Mouse (Mus musculus): ENCODE results near the gene Rwdd2a. TPM values are rescaled to one million over a fixed set of nuclear protein-coding genes. Genes with fewer than 3 reads are reported as not detected.

The Rwdd2a gene
- polyA plus RNA-seq, 1 experiment, result not detected

DNA sequence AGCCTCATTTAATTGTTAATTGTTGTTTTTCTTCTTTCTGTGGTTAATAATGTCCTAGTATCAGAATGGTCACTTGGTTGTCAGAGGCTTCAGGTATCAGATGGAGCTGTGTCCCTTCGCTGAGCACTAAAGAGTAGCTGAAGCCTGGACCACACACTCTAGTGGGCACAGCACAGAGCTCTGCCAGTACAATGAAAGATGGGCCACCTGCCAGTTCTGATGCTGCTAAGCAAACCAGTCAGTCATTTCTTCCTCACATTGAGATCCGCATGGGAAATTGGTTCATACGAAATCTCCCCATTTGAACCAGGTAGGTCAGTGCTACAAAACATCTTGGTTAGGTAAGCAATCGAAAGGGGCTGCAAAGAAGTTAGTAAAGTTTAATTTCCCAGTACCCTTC, 17.1 kb upstream of the Rwdd2a start:
- no peaks in the 10 kb centered on the region for H3K27me3 ChIP-seq (ENCODE audit: control insufficient read depth)
- no peak overlapping the region for H3K4me3 ChIP-seq (replicated peaks)
- TF ChIP-seq GATA1 (IDR thresholded peaks at IDR 0.05; ENCODE audit: low read length), result no peak
- no peak for TF ChIP-seq TAL1 (IDR thresholded peaks at IDR 0.05; ENCODE audit: low read length)
- no peaks in the 10 kb centered on the region for H3K9me3 ChIP-seq (ENCODE audit: control insufficient read depth, low read length)
- H3K4me1 ChIP-seq (ENCODE audit: control insufficient read depth), result no peaks in the 10 kb centered on the region
- H3K36me3 ChIP-seq (ENCODE audit: control insufficient read depth), result peaks cover 47% of the 10 kb centered on the region

- H3K4me3 ChIP-seq (replicated peaks), result no peak overlapping the region
- H3K4me1 ChIP-seq (ENCODE audit: control insufficient read depth), result no peaks in the 10 kb centered on the region
- no peaks in the 10 kb centered on the region for H3K9me3 ChIP-seq (ENCODE audit: control insufficient read depth, low read length)
- TF ChIP-seq GATA1 (IDR thresholded peaks at IDR 0.05; ENCODE audit: low read length) (no peak), TAL1 (IDR thresholded peaks at IDR 0.05; ENCODE audit: low read length) (no peak)
- H3K27me3 ChIP-seq (ENCODE audit: control insufficient read depth), result no peaks in the 10 kb centered on the region
- peaks cover 36% of the 10 kb centered on the region for H3K36me3 ChIP-seq (ENCODE audit: control insufficient read depth)
These were observed 11.2 kb upstream of the Rwdd2a start for GRCm38 (mm10) chr9:86560543-86560942.

DNA sequence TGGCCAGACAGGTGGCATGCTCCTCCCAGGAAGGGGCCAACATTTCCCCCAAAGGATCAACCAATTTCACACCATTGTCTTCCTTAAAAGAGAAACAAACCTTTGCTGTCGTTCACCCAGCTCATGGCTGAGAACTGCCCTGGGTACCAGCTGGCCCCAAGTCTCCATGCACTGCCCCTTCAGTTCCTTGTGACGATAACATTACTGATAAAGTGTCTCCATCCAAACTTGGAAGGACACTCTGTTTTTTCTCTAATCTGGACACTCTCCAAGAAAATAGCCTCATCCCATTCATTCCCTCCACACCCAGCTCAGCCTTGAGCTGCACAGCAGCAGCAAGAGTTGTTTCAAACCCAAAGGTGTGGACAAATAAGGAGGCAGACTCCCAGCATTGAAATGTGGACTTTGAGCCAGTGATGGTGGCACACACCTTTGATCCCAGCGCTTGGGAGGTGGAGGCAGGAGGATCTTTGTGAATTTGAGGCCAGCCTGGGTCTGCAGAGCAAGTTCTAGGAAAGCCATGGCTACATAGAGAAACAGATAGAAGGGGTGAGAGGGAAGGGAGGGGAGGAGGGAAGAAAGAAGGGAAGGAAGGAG, 2.4 kb upstream of the Rwdd2a start:
- peaks cover 10% of the 10 kb centered on the region for H3K36me3 ChIP-seq (ENCODE audit: control insufficient read depth)
- H3K27me3 ChIP-seq (ENCODE audit: control insufficient read depth), result no peaks in the 10 kb centered on the region
- H3K4me1 ChIP-seq (ENCODE audit: control insufficient read depth), result peaks cover 22% of the 10 kb centered on the region
- TF ChIP-seq GATA1 (IDR thresholded peaks at IDR 0.05; ENCODE audit: low read length) (no peak), TAL1 (IDR thresholded peaks at IDR 0.05; ENCODE audit: low read length) (no peak)
- no peaks in the 10 kb centered on the region for H3K9me3 ChIP-seq (ENCODE audit: control insufficient read depth, low read length)
- H3K4me3 ChIP-seq (replicated peaks), result no peak overlapping the region

DNA sequence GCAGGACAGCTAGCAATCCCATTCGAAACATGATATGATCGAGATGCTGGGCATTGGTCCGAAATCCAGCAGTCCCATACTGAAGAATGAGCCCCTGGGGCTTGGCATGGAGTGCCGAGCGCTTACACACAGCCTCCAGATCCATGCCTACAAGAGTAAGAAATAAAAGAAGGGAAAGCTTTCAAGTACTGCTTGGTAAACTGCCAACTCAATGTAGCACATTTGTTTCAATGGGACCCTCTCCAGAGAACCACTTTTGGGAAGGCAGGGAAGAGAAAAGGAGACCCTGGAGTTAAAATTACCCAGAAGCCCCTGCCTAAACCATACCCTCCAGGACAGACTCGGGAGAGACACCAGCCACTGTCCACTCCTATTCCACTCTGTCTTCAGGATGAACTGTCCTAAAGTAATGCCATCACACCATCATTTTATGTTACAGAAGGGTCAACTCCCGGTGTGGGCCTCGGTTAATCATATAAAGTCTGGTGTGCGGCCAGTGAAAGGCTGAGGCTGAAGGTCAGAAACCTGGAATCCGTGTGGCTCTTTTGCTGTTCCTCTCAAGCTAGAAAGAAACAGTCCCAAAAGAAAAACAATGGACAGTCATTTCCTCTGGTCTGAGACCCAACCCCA, 1.4 kb upstream of the Rwdd2a start:
- TF ChIP-seq GATA1 (IDR thresholded peaks at IDR 0.05; ENCODE audit: low read length) (no peak), TAL1 (IDR thresholded peaks at IDR 0.05; ENCODE audit: low read length) (no peak)
- peak overlapping the region; percentile 87 for H3K4me3 ChIP-seq (replicated peaks)
- no peaks in the 10 kb centered on the region for H3K9me3 ChIP-seq (ENCODE audit: control insufficient read depth, low read length)
- peaks cover 22% of the 10 kb centered on the region for H3K4me1 ChIP-seq (ENCODE audit: control insufficient read depth)
- no peaks in the 10 kb centered on the region for H3K27me3 ChIP-seq (ENCODE audit: control insufficient read depth)
- peaks cover 8% of the 10 kb centered on the region for H3K36me3 ChIP-seq (ENCODE audit: control insufficient read depth)

- H3K4me3 ChIP-seq (replicated peaks), result peak overlapping the region; percentile 87
- no peaks in the 10 kb centered on the region for H3K9me3 ChIP-seq (ENCODE audit: control insufficient read depth, low read length)
- H3K27me3 ChIP-seq (ENCODE audit: control insufficient read depth), result no peaks in the 10 kb centered on the region
- peaks cover 8% of the 10 kb centered on the region for H3K36me3 ChIP-seq (ENCODE audit: control insufficient read depth)
- TF ChIP-seq TAL1 (IDR thresholded peaks at IDR 0.05; ENCODE audit: low read length) (no peak), GATA1 (IDR thresholded peaks at IDR 0.05; ENCODE audit: low read length) (no peak)
- peaks cover 22% of the 10 kb centered on the region for H3K4me1 ChIP-seq (ENCODE audit: control insufficient read depth)
These were observed 845 bp upstream of the Rwdd2a start for GRCm38 (mm10) chr9:86570946-86571345.

DNA sequence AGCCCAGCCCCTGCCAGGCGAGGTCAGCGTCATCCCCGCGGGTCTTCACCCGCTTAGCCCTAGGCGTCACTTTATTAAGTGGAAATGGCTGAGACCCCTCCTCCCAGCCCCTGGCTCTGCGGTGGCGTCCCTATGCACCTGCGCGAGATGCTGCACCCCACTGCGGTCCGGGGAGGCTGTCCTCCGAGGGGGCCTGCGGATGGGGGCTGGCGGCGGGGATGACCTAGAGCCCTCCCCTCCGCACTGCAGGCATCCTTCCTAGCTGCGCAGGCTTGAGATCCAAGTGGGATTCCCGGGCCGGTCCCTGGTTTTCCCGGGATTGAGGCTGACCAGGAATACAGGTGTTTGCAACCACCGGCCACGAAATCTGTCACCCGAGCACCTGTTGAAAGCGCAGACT, 405 bp downstream of the Rwdd2a start:
- peak overlapping the region; percentile 87 for H3K4me3 ChIP-seq (replicated peaks)
- H3K27me3 ChIP-seq (ENCODE audit: control insufficient read depth), result no peaks in the 10 kb centered on the region
- TF ChIP-seq GATA1 (IDR thresholded peaks at IDR 0.05; ENCODE audit: low read length) (no peak), TAL1 (IDR thresholded peaks at IDR 0.05; ENCODE audit: low read length) (no peak)
- H3K36me3 ChIP-seq (ENCODE audit: control insufficient read depth), result peaks cover 8% of the 10 kb centered on the region
- H3K4me1 ChIP-seq (ENCODE audit: control insufficient read depth), result peaks cover 22% of the 10 kb centered on the region
- no peaks in the 10 kb centered on the region for H3K9me3 ChIP-seq (ENCODE audit: control insufficient read depth, low read length)

GRCm38 (mm10) chr9:86572636-86573291, 973 bp downstream of the Rwdd2a start:
- peak overlapping the region; percentile 87 for H3K4me3 ChIP-seq (replicated peaks)
- peaks cover 8% of the 10 kb centered on the region for H3K36me3 ChIP-seq (ENCODE audit: control insufficient read depth)
- H3K9me3 ChIP-seq (ENCODE audit: control insufficient read depth, low read length), result no peaks in the 10 kb centered on the region
- peaks cover 22% of the 10 kb centered on the region for H3K4me1 ChIP-seq (ENCODE audit: control insufficient read depth)
- no peak for TF ChIP-seq GATA1 (IDR thresholded peaks at IDR 0.05; ENCODE audit: low read length)
- TF ChIP-seq TAL1 (IDR thresholded peaks at IDR 0.05; ENCODE audit: low read length), result no peak
- H3K27me3 ChIP-seq (ENCODE audit: control insufficient read depth), result no peaks in the 10 kb centered on the region

GRCm38 (mm10) chr9:86573616-86574303, 2.0 kb downstream of the Rwdd2a start:
- no peaks in the 10 kb centered on the region for H3K9me3 ChIP-seq (ENCODE audit: control insufficient read depth, low read length)
- H3K4me1 ChIP-seq (ENCODE audit: control insufficient read depth), result peaks cover 22% of the 10 kb centered on the region
- TF ChIP-seq TAL1 (IDR thresholded peaks at IDR 0.05; ENCODE audit: low read length), result no peak
- no peak for TF ChIP-seq GATA1 (IDR thresholded peaks at IDR 0.05; ENCODE audit: low read length)
- H3K36me3 ChIP-seq (ENCODE audit: control insufficient read depth), result peaks cover 8% of the 10 kb centered on the region
- H3K27me3 ChIP-seq (ENCODE audit: control insufficient read depth), result no peaks in the 10 kb centered on the region
- H3K4me3 ChIP-seq (replicated peaks), result no peak overlapping the region

GRCm38 (mm10) chr9:86575178-86575577, 3.4 kb downstream of the Rwdd2a start:
- Histone ChIP-seq H3K4me1 (ENCODE audit: control insufficient read depth) (peaks cover 22% of the 10 kb centered on the region), H3K27me3 (ENCODE audit: control insufficient read depth) (no peaks in the 10 kb centered on the region), H3K36me3 (ENCODE audit: control insufficient read depth) (no peaks in the 10 kb centered on the region), H3K9me3 (ENCODE audit: control insufficient read depth, low read length) (no peaks in the 10 kb centered on the region), H3K4me3 (replicated peaks) (no peak overlapping the region)
- TF ChIP-seq GATA1 (IDR thresholded peaks at IDR 0.05; ENCODE audit: low read length), result no peak
- no peak for TF ChIP-seq TAL1 (IDR thresholded peaks at IDR 0.05; ENCODE audit: low read length)

All from erythroblast, embryonic 14.5 days (primary cell).